Mouse (Mus musculus): Measurements from ENCODE around the gene Esr1.

- TF ChIP-seq POLR2AphosphoS2 (IDR thresholded peaks at IDR 0.05; ENCODE audit: insufficient read length, low read depth) (no peak), CEBPB (IDR thresholded peaks at IDR 0.05; ENCODE audit: insufficient read depth, poor library complexity, severe bottlenecking) (no peak), POLR2A (IDR thresholded peaks at IDR 0.05; ENCODE audit: insufficient read length, low read depth) (no peak)
Observed at GRCm38 (mm10) chr10:4597211-4597610, 14.2 kb upstream of the Esr1 start.
